Mouse (Mus musculus) spleen, adult 2 months (tissue): Measurements from ENCODE around the gene Stac2. TPM values are rescaled to one million over a fixed set of nuclear protein-coding genes. Genes with fewer than 3 reads are reported as not detected.
A peak's percentile ranks its signal among the peaks of the same experiment; 100 is the strongest.

Source experiments
- DNase-seq, 2 experiments: peaks; one replicate each; pipeline versions ENCODE4 v3.0.0 to v3.0.0-alpha.2; 2012 to 2021; ENCODE audit warnings: low spot score in 2 of 2, low read depth in 1 of 2
- H3K27ac ChIP-seq: fragments of 200-500 bp; 2 replicates; pipeline ENCODE4 v1.5.1; 2012; ENCODE audit warnings: low read length, inconsistent platforms; ENCODE audit not compliant: insufficient read depth
- H3K27me3 ChIP-seq: fragments of 200-500 bp; 2 replicates; pipeline ENCODE4 v1.6.1; 2012; ENCODE audit warnings: mild to moderate bottlenecking, moderate library complexity, low read length, inconsistent platforms; ENCODE audit not compliant: control insufficient read depth, insufficient read depth
- H3K36me3 ChIP-seq: fragments of 200-500 bp; 2 replicates; pipeline ENCODE4 v1.6.1; 2012; ENCODE audit warnings: mild to moderate bottlenecking, low read length, inconsistent platforms; ENCODE audit not compliant: control insufficient read depth, insufficient read depth
- H3K4me1 ChIP-seq: fragments of 200-500 bp; 2 replicates; pipeline ENCODE4 v1.6.1; 2011; ENCODE audit warnings: inconsistent platforms; ENCODE audit not compliant: control insufficient read depth, insufficient read depth, insufficient read length
- H3K4me3 ChIP-seq: fragments of 200-500 bp; 2 replicates; pipeline ENCODE4 v1.5.1; 2011; ENCODE audit warnings: mild to moderate bottlenecking, inconsistent platforms; ENCODE audit not compliant: insufficient read depth, insufficient read length; ENCODE audit errors: extremely low read depth
- CTCF ChIP-seq: fragments of 200-500 bp; IDR thresholded peaks from 2 replicates; pipeline ENCODE4 v1.5.1; 2011; ENCODE audit warnings: mild to moderate bottlenecking, inconsistent platforms; ENCODE audit not compliant: insufficient read depth, insufficient read length, insufficient replicate concordance; ENCODE audit errors: extremely low read depth
- POLR2A ChIP-seq: fragments of 200-500 bp; IDR thresholded peaks from 2 replicates; pipeline ENCODE4 v1.6.1; 2011; ENCODE audit warnings: low read depth, low read length, inconsistent platforms
- WGBS: fragments of 180-500 bp; shearing (Covaris S2); methylation state at CpG from one replicate; pipeline ENCODE4 v1.1.7; 2018; 5-methylcytosine and 5-hydroxymethylcytosine counted together
- polyA plus RNA-seq: library from polyadenylated mRNA; depleted of rRNA; stranded (reverse); fragments of >200 nt; gene quantifications from 2 replicates; pipeline ENCODE4 v1.2.3, GENCODE M21; 2012

The Stac2 gene
- polyA plus RNA-seq, 1 experiment: 6.3 TPM

- Histone ChIP-seq H3K27me3 (no peaks in the 10 kb centered on the region), H3K36me3 (no peaks in the 10 kb centered on the region), H3K27ac (no peak overlapping the region), H3K4me3 (no peak overlapping the region), H3K4me1 (no peaks in the 10 kb centered on the region)
- 89% methylated on average over 6 of the region's 6 CpGs for WGBS
- DNase-seq: no peak
- TF ChIP-seq CTCF (no peak), POLR2A (no peak)
These were observed 27.2 kb upstream of the Stac2 start for GRCm38 (mm10) chr11:98080450-98080849.

- H3K27ac ChIP-seq: no peak overlapping the region
- WGBS: 76% methylated on average over 8 of the region's 8 CpGs
- no peak overlapping the region for H3K4me3 ChIP-seq
- H3K4me1 ChIP-seq: no peaks in the 10 kb centered on the region
- H3K27me3 ChIP-seq: no peaks in the 10 kb centered on the region
- TF ChIP-seq POLR2A: no peak
- no peak for TF ChIP-seq CTCF
- H3K36me3 ChIP-seq: no peaks in the 10 kb centered on the region
- no peak for DNase-seq
These were observed 23.8 kb upstream of the Stac2 start for GRCm38 (mm10) chr11:98077086-98077485.

GRCm38 (mm10) chr11:98075195-98075808 lies 22.0 kb upstream of the Stac2 start:
- Histone ChIP-seq H3K4me3 (no peak overlapping the region), H3K36me3 (no peaks in the 10 kb centered on the region), H3K27me3 (no peaks in the 10 kb centered on the region), H3K4me1 (no peaks in the 10 kb centered on the region), H3K27ac (no peak overlapping the region)
- peak; percentile 65; the same call in 1 of the 2 replicates for TF ChIP-seq CTCF
- no peak for TF ChIP-seq POLR2A
- DNase-seq: peak; percentile 64 to 85
- WGBS: 23% methylated on average over 13 of the region's 13 CpGs

GRCm38 (mm10) chr11:98073442-98073841 lies 20.2 kb upstream of the Stac2 start:
- H3K27me3 ChIP-seq: no peaks in the 10 kb centered on the region
- no peaks in the 10 kb centered on the region for H3K4me1 ChIP-seq
- H3K4me3 ChIP-seq: no peak overlapping the region
- TF ChIP-seq CTCF (no peak), POLR2A (no peak)
- no peaks in the 10 kb centered on the region for H3K36me3 ChIP-seq
- WGBS: 93% methylated on average over 4 of the region's 4 CpGs
- no peak overlapping the region for H3K27ac ChIP-seq
- DNase-seq: no peak

- Histone ChIP-seq H3K4me1 (no peaks in the 10 kb centered on the region), H3K27me3 (no peaks in the 10 kb centered on the region), H3K4me3 (no peak overlapping the region), H3K36me3 (no peaks in the 10 kb centered on the region), H3K27ac (no peak overlapping the region)
- no peak for DNase-seq
- TF ChIP-seq POLR2A (no peak), CTCF (no peak)
- 93% methylated on average over 21 of the region's 21 CpGs for WGBS
These were observed 14.0 kb upstream of the Stac2 start for GRCm38 (mm10) chr11:98067255-98067654.

GRCm38 (mm10) chr11:98066201-98066600 lies 12.9 kb upstream of the Stac2 start:
- H3K4me3 ChIP-seq: no peak overlapping the region
- no peak overlapping the region for H3K27ac ChIP-seq
- no peaks in the 10 kb centered on the region for H3K36me3 ChIP-seq
- DNase-seq: no peak
- TF ChIP-seq POLR2A (no peak), CTCF (no peak)
- no peaks in the 10 kb centered on the region for H3K27me3 ChIP-seq
- 93% methylated on average over 12 of the region's 12 CpGs for WGBS
- no peaks in the 10 kb centered on the region for H3K4me1 ChIP-seq

- Histone ChIP-seq H3K27me3 (no peaks in the 10 kb centered on the region), H3K4me3 (no peak overlapping the region), H3K4me1 (no peaks in the 10 kb centered on the region), H3K36me3 (no peaks in the 10 kb centered on the region), H3K27ac (no peak overlapping the region)
- TF ChIP-seq CTCF: no peak
- TF ChIP-seq POLR2A: no peak
- no peak for DNase-seq
- 76% methylated on average over 6 of the region's 6 CpGs for WGBS
These were observed 8.8 kb upstream of the Stac2 start for GRCm38 (mm10) chr11:98061904-98062562.
